22 mouse cellular contexts compared by ENCODE assay signal in genomic region chr1:160145606-160146005, GRCm38 (mm10). TPM values are rescaled to one million over a fixed set of nuclear protein-coding genes. Genes with fewer than 3 reads are reported as not detected.
"Had no signal": no experiment of that assay in that cellular context is flagged by ENCODE, and none has a peak within 500 bp of the region (broad histone marks: within the 10 kb centered on the region; RNA-seq: fewer than 3 reads in every experiment).

No protein-coding gene starts in this region.

- H3K36me3 ChIP-seq: liver, embryonic 13.5 days; midbrain, embryonic 10.5 days; midbrain, embryonic 15.5 days; neural tube, embryonic 12.5 days; neural tube, embryonic 15.5 days had no signal

- H3K9ac ChIP-seq: liver, embryonic 13.5 days; midbrain, embryonic 15.5 days; neural tube, embryonic 12.5 days; neural tube, embryonic 15.5 days had no signal

- ATAC-seq: midbrain, embryonic 15.5 days had no signal

- H3K27ac ChIP-seq: kidney, postnatal 0 days; left cerebral cortex, adult 2 months; liver, embryonic 13.5 days; macrophage; midbrain, embryonic 10.5 days; midbrain, embryonic 15.5 days; neural tube, embryonic 12.5 days; neural tube, embryonic 15.5 days had no signal

- H3K4me1 ChIP-seq: liver, embryonic 13.5 days had no signal

- H3K9me3 ChIP-seq: liver, embryonic 13.5 days; midbrain, embryonic 10.5 days; midbrain, embryonic 15.5 days; neural tube, embryonic 12.5 days; neural tube, embryonic 15.5 days had no signal

- DNase-seq: kidney, adult 18-20 months; kidney, adult 9 months; kidney, postnatal 25 days; layer of hippocampus, postnatal 36 days; liver, embryonic 13.5 days; lung, adult 2 months; right cerebral cortex, adult 18-20 months; right cerebral cortex, postnatal 14 days; right cerebral cortex, postnatal 4 days; thymus, adult 2 months; thymus, postnatal 14 days; thymus, postnatal 4 days had no signal

- H3K27me3 ChIP-seq: liver, embryonic 13.5 days; midbrain, embryonic 15.5 days; neural tube, embryonic 12.5 days; neural tube, embryonic 15.5 days had no signal

- H3K4me3 ChIP-seq: left cerebral cortex, adult 2 months; liver, embryonic 13.5 days; midbrain, embryonic 10.5 days; midbrain, embryonic 15.5 days; neural tube, embryonic 12.5 days; neural tube, embryonic 15.5 days had no signal

- H3K4me2 ChIP-seq: liver, embryonic 13.5 days; midbrain, embryonic 15.5 days; neural tube, embryonic 12.5 days; neural tube, embryonic 15.5 days had no signal

RNA-seq across cellular contexts. Expression of gene Tnn, which starts 7.8 kb away (rescaled TPM):
- polyA plus RNA-seq: limb, embryonic 11.5 days; liver, adult 2 months; macrophage; midbrain, embryonic 10.5 days; midbrain, embryonic 15.5 days; testis, adult 2 months had no signal
